Mouse (Mus musculus): ENCODE results near the gene Fhit. TPM values are rescaled to one million over a fixed set of nuclear protein-coding genes. Genes with fewer than 3 reads are reported as not detected.

Fhit gene
- polyA plus RNA-seq, 1 experiment from 2014 or later: 5.0 TPM

DNA sequence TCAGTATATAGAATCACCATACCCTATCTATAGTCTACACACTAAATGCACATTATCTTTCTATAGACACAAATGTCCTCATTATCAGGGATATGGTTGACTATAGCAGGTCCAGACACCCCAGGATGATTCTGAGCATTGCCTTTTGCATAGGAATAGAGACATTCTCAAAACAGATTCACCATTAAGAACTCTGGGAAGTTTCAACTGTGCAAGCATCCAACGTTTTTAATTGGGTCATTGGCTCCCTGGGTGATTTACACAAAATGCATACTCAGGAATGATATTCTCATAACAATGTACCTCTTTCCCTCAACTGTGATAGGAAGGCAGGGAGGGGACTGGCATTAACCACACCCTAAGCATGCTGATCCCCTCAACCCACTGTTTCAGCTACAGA lies 1503.4 kb downstream of the Fhit start:
- DNase-seq (ENCODE audit: low spot score): no peak
- H3K9me3 ChIP-seq (replicated peaks; ENCODE audit: control insufficient read depth, low read length): no peaks in the 10 kb centered on the region
- H3K4me1 ChIP-seq (ENCODE audit: control insufficient read depth, insufficient read depth, low read length): no peaks in the 10 kb centered on the region
- ATAC-seq (replicated peaks; ENCODE audit: insufficient number of reproducible peaks, low FRiP score, low TSS enrichment, low read depth): no peak
- H3K27me3 ChIP-seq (ENCODE audit: control insufficient read depth, insufficient read depth, low read length): no peaks in the 10 kb centered on the region
- no peak overlapping the region for H3K9ac ChIP-seq (replicated peaks; ENCODE audit: low read length)
- H3K27ac ChIP-seq (replicated peaks; ENCODE audit: low read depth, low read length): no peak overlapping the region
- no peaks in the 10 kb centered on the region for H3K36me3 ChIP-seq (replicated peaks; ENCODE audit: control insufficient read depth, insufficient read depth, low read depth, low read length)
- 59% methylated on average over 1 of the region's 1 CpGs for WGBS
- H3K4me3 ChIP-seq (ENCODE audit: low read depth, low read length): no peak overlapping the region
- no peak overlapping the region for H3K4me2 ChIP-seq (ENCODE audit: low read depth, low read length)

DNA sequence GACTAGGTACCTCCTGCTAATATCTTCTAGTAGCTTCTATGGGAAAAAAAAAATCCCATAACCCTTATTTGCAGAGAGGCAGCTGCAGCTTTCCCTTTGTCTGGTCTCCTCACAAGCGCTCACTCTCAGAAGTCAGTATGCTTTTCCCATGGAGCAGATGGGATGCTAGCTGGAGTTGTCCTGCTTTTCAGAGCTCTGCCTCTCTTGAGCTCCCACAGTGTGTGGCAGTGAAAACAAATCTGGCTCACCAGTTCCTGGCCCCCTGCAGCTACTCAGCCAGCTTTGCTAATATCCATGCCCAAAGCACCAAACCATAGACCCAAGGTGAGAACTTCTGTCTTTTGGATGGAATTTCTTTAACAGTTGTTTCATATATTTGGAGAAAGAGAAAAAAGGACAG lies 1510.4 kb downstream of the Fhit start:
- Histone ChIP-seq H3K27me3 (ENCODE audit: control insufficient read depth, insufficient read depth, low read length) (no peaks in the 10 kb centered on the region), H3K27ac (replicated peaks; ENCODE audit: low read depth, low read length) (no peak overlapping the region), H3K4me2 (ENCODE audit: low read depth, low read length) (no peak overlapping the region), H3K36me3 (replicated peaks; ENCODE audit: control insufficient read depth, insufficient read depth, low read depth, low read length) (no peaks in the 10 kb centered on the region), H3K4me1 (ENCODE audit: control insufficient read depth, insufficient read depth, low read length) (no peaks in the 10 kb centered on the region), H3K4me3 (ENCODE audit: low read depth, low read length) (no peak overlapping the region), H3K9ac (replicated peaks; ENCODE audit: low read length) (no peak overlapping the region), H3K9me3 (replicated peaks; ENCODE audit: control insufficient read depth, low read length) (no peaks in the 10 kb centered on the region)
- DNase-seq (ENCODE audit: low spot score) (no peak), ATAC-seq (replicated peaks; ENCODE audit: insufficient number of reproducible peaks, low FRiP score, low TSS enrichment, low read depth) (no peak)
- WGBS: 82% methylated on average over 1 of the region's 1 CpGs

DNA sequence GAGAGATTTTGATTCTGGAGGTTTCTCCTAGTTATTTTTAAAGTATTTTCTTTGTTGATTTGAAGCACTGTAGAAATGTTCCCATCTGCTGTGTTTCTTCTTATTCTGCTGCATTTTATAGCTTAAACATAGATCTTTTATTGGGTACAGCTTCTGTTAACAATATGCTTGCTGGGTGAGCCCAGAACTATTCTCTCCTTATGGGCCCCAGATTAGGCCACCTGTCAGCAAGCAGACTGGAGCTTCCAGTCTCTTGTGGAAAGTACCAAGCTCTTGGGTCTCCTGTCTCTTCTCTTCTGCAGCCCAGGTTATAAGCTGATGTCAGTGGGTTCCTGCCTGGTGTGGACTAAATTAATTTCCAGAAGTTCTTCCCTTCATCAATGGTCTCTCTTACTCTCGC lies 1513.4 kb downstream of the Fhit start:
- Histone ChIP-seq H3K9me3 (replicated peaks; ENCODE audit: control insufficient read depth, low read length) (no peaks in the 10 kb centered on the region), H3K27me3 (ENCODE audit: control insufficient read depth, insufficient read depth, low read length) (no peaks in the 10 kb centered on the region), H3K27ac (replicated peaks; ENCODE audit: low read depth, low read length) (no peak overlapping the region), H3K36me3 (replicated peaks; ENCODE audit: control insufficient read depth, insufficient read depth, low read depth, low read length) (no peaks in the 10 kb centered on the region), H3K9ac (replicated peaks; ENCODE audit: low read length) (no peak overlapping the region), H3K4me1 (ENCODE audit: control insufficient read depth, insufficient read depth, low read length) (no peaks in the 10 kb centered on the region), H3K4me2 (ENCODE audit: low read depth, low read length) (no peak overlapping the region), H3K4me3 (ENCODE audit: low read depth, low read length) (no peak overlapping the region)
- DNase-seq (ENCODE audit: low spot score): no peak
- 98% methylated on average over 1 of the region's 1 CpGs for WGBS
- ATAC-seq (replicated peaks; ENCODE audit: insufficient number of reproducible peaks, low FRiP score, low TSS enrichment, low read depth): no peak

DNA sequence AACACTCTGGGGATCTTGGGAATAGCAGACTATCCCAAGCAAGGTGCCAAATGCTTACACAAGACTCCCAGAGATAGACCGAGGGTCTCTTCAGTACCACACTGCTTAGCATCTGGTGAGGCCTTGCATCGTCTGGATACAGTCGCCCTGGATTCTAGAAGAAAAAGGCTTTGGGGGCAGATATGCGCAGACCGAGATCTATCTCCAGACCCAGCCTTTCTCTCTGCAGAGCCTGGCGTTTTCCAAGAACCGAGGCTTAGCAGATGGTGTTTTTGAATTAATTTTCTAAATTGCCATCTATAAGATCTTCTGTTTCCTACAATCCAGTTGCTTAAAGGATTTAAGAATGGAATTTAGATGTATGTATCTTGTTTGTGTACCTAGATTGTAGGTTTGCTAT lies 1515.6 kb downstream of the Fhit start:
- no peak overlapping the region for H3K27ac ChIP-seq (replicated peaks; ENCODE audit: low read depth, low read length)
- H3K9ac ChIP-seq (replicated peaks; ENCODE audit: low read length): no peak overlapping the region
- no peaks in the 10 kb centered on the region for H3K4me1 ChIP-seq (ENCODE audit: control insufficient read depth, insufficient read depth, low read length)
- no peaks in the 10 kb centered on the region for H3K27me3 ChIP-seq (ENCODE audit: control insufficient read depth, insufficient read depth, low read length)
- H3K4me2 ChIP-seq (ENCODE audit: low read depth, low read length): no peak overlapping the region
- no peak overlapping the region for H3K4me3 ChIP-seq (ENCODE audit: low read depth, low read length)
- no peak for DNase-seq (ENCODE audit: low spot score)
- no peaks in the 10 kb centered on the region for H3K9me3 ChIP-seq (replicated peaks; ENCODE audit: control insufficient read depth, low read length)
- no peak for ATAC-seq (replicated peaks; ENCODE audit: insufficient number of reproducible peaks, low FRiP score, low TSS enrichment, low read depth)
- no peaks in the 10 kb centered on the region for H3K36me3 ChIP-seq (replicated peaks; ENCODE audit: control insufficient read depth, insufficient read depth, low read depth, low read length)
- 88% methylated on average over 7 of the region's 7 CpGs for WGBS

DNA sequence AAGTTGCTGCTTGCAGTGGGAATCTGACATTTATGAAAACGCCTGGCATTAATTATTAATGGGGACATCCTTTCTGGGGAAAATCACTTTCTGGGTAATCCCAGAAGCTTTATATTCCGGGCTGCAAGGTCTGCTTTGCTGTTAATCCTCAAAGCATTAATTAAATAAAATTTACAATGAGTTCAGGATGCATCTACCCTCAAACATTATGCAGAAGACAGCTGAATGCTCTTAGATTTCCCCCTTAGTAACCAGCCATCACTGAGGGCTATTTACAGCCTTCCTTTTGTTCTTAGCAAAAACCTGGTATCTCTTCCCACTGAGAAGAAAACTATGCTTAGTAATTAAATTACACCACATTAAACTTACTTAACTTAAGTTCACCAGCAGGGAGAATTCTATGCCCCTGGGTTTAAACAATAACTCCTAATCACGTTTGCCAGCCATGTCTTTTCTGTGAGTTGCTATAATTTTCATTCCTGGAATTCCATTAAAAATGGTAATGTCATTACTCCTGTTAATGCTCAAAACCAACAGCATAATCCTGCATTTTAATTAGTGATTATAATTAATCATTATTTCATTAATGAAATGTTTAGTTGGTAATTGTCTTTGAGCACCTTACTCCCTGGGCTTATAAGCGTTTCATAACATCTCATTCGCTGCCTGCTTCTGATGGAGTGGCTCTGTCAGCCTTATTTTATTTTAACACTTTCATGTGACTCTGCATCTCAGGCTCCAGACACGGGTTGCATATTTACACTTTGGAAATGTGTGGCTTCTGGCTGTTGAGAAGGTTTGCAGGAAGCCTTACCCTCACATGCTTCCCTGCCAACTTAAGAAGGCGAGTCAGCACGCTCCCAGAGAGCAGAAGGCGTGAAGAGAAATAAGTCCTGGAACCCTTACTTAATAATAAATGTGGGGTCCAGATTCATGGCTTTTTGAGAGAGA lies 1517.3 kb downstream of the Fhit start:
- Histone ChIP-seq H3K4me2 (ENCODE audit: low read depth, low read length) (no peak overlapping the region), H3K4me1 (ENCODE audit: control insufficient read depth, insufficient read depth, low read length) (no peaks in the 10 kb centered on the region), H3K4me3 (ENCODE audit: low read depth, low read length) (no peak overlapping the region), H3K27ac (replicated peaks; ENCODE audit: low read depth, low read length) (no peak overlapping the region), H3K27me3 (ENCODE audit: control insufficient read depth, insufficient read depth, low read length) (no peaks in the 10 kb centered on the region), H3K9ac (replicated peaks; ENCODE audit: low read length) (no peak overlapping the region), H3K9me3 (replicated peaks; ENCODE audit: control insufficient read depth, low read length) (no peaks in the 10 kb centered on the region), H3K36me3 (replicated peaks; ENCODE audit: control insufficient read depth, insufficient read depth, low read depth, low read length) (no peaks in the 10 kb centered on the region)
- WGBS: 39% methylated on average over 9 of the region's 9 CpGs
- DNase-seq (ENCODE audit: low spot score) (no peak), ATAC-seq (replicated peaks; ENCODE audit: insufficient number of reproducible peaks, low FRiP score, low TSS enrichment, low read depth) (no peak)

DNA sequence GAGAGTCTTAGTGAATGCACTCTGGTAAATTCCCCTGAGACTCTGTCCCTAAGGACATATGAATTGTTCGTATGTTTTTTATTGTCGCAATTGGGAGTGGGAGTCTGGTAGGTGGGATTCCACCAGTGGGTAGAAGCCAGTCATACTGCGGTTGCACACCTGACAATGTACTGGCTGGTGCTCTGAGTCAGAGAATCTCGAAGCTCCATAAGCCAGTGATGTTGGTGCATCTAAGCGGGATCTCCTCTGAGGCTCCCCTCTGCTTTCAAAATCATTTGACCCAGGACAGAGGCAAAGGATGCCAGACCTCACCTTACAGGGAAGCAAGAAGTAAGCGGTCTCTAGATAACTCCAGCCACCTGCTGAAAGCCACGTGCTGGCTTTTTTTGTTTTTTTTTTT lies 1518.1 kb downstream of the Fhit start:
- H3K4me2 ChIP-seq (ENCODE audit: low read depth, low read length): no peak overlapping the region
- H3K9me3 ChIP-seq (replicated peaks; ENCODE audit: control insufficient read depth, low read length): no peaks in the 10 kb centered on the region
- no peak overlapping the region for H3K9ac ChIP-seq (replicated peaks; ENCODE audit: low read length)
- H3K27me3 ChIP-seq (ENCODE audit: control insufficient read depth, insufficient read depth, low read length): no peaks in the 10 kb centered on the region
- no peak overlapping the region for H3K4me3 ChIP-seq (ENCODE audit: low read depth, low read length)
- ATAC-seq (replicated peaks; ENCODE audit: insufficient number of reproducible peaks, low FRiP score, low TSS enrichment, low read depth) (no peak), DNase-seq (ENCODE audit: low spot score) (no peak)
- no peak overlapping the region for H3K27ac ChIP-seq (replicated peaks; ENCODE audit: low read depth, low read length)
- 61% methylated on average over 7 of the region's 7 CpGs for WGBS
- H3K4me1 ChIP-seq (ENCODE audit: control insufficient read depth, insufficient read depth, low read length): no peaks in the 10 kb centered on the region
- H3K36me3 ChIP-seq (replicated peaks; ENCODE audit: control insufficient read depth, insufficient read depth, low read depth, low read length): no peaks in the 10 kb centered on the region

DNA sequence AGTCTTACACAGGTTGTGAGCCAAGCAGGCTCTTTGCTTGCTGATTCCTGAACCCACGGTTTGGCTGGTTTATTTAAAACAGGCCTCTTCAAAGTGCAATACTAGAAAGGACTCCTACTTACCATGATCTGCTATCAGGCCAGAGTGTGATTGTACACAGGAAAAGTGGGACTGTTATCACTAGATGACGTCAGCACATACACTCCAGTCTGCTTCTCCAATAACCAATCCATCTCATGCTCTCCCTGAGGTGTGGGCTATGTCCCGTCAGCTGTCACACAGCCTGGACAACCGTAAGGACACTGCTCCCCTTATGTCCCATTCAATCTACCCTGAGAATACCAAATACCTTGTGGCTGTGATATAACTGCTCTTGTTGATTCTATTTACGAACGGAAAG lies 1519.2 kb downstream of the Fhit start:
- Histone ChIP-seq H3K4me2 (ENCODE audit: low read depth, low read length) (no peak overlapping the region), H3K36me3 (replicated peaks; ENCODE audit: control insufficient read depth, insufficient read depth, low read depth, low read length) (no peaks in the 10 kb centered on the region), H3K27me3 (ENCODE audit: control insufficient read depth, insufficient read depth, low read length) (no peaks in the 10 kb centered on the region), H3K4me3 (ENCODE audit: low read depth, low read length) (no peak overlapping the region), H3K27ac (replicated peaks; ENCODE audit: low read depth, low read length) (no peak overlapping the region), H3K4me1 (ENCODE audit: control insufficient read depth, insufficient read depth, low read length) (no peaks in the 10 kb centered on the region), H3K9me3 (replicated peaks; ENCODE audit: control insufficient read depth, low read length) (no peaks in the 10 kb centered on the region), H3K9ac (replicated peaks; ENCODE audit: low read length) (no peak overlapping the region)
- DNase-seq (ENCODE audit: low spot score) (no peak), ATAC-seq (replicated peaks; ENCODE audit: insufficient number of reproducible peaks, low FRiP score, low TSS enrichment, low read depth) (peak; percentile 56; the same call in 1 of the 2 replicates)
- WGBS: 74% methylated on average over 6 of the region's 6 CpGs

DNA sequence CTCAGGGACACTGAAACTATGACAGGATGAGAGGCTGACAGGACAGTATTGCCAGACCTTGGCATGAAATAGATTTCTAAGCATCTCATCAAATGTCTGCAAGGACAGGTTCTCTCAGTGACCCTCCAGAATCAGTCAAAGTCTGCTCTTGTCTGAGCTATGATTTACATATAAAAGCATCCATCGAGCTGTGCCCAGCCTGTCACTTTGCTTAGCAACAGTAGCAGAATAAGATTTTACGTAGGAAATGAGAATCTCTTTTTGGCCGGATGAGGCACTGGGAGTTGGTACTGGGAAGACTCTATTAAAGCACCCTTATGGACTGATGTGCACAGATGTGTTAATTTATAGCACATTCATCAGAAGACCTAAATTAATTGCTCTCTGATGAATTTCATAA lies 1519.8 kb downstream of the Fhit start:
- Histone ChIP-seq H3K36me3 (replicated peaks; ENCODE audit: control insufficient read depth, insufficient read depth, low read depth, low read length) (no peaks in the 10 kb centered on the region), H3K9ac (replicated peaks; ENCODE audit: low read length) (no peak overlapping the region), H3K27me3 (ENCODE audit: control insufficient read depth, insufficient read depth, low read length) (no peaks in the 10 kb centered on the region), H3K4me2 (ENCODE audit: low read depth, low read length) (no peak overlapping the region), H3K9me3 (replicated peaks; ENCODE audit: control insufficient read depth, low read length) (no peaks in the 10 kb centered on the region), H3K4me3 (ENCODE audit: low read depth, low read length) (no peak overlapping the region), H3K27ac (replicated peaks; ENCODE audit: low read depth, low read length) (no peak overlapping the region), H3K4me1 (ENCODE audit: control insufficient read depth, insufficient read depth, low read length) (no peaks in the 10 kb centered on the region)
- ATAC-seq (replicated peaks; ENCODE audit: insufficient number of reproducible peaks, low FRiP score, low TSS enrichment, low read depth) (no peak), DNase-seq (ENCODE audit: low spot score) (no peak)
- 66% methylated on average over 3 of the region's 3 CpGs for WGBS
